Mouse (Mus musculus) thymus, adult 2 months (tissue): Measurements from ENCODE around the gene Morf4l1. TPM values are rescaled to one million over a fixed set of nuclear protein-coding genes. Genes with fewer than 3 reads are reported as not detected.
"Not testable (repeated sequence)": the region's sequence is repeated elsewhere in the genome, so short reads cannot be mapped to it uniquely, and the experiment has no call there.

ENCODE experiments used
- DNase-seq: peaks from one replicate; pipeline ENCODE4 v3.0.0; 2021
- H3K27ac ChIP-seq: fragments of 200-500 bp; 2 replicates; pipeline ENCODE4 v1.5.1; 2012; ENCODE audit warnings: low read length, control low read depth; ENCODE audit not compliant: control insufficient read depth, insufficient read depth
- H3K27me3 ChIP-seq: fragments of 200-500 bp; 2 replicates; pipeline ENCODE4 v1.6.1; 2012; ENCODE audit warnings: mild to moderate bottlenecking, low read length, moderate library complexity, mixed read lengths; ENCODE audit not compliant: control insufficient read depth, insufficient read depth
- H3K36me3 ChIP-seq: fragments of 200-500 bp; 2 replicates; pipeline ENCODE4 v1.6.1; 2012; ENCODE audit warnings: mild to moderate bottlenecking, low read length, moderate library complexity; ENCODE audit not compliant: control insufficient read depth, insufficient read depth
- H3K4me1 ChIP-seq: fragments of 200-500 bp; replicated peaks from 2 replicates; pipeline ENCODE4 v1.6.1; 2012; ENCODE audit warnings: low read length; ENCODE audit not compliant: control insufficient read depth, insufficient read depth
- H3K4me3 ChIP-seq: fragments of 200-500 bp; 2 replicates; pipeline ENCODE4 v1.5.1; 2012; ENCODE audit warnings: mild to moderate bottlenecking, low read length, control low read depth, moderate library complexity; ENCODE audit not compliant: control insufficient read depth, insufficient read depth
- CTCF ChIP-seq: fragments of 200-500 bp; IDR thresholded peaks from 2 replicates; pipeline ENCODE4 v1.5.1; 2012; ENCODE audit warnings: mild to moderate bottlenecking, control low read depth, low read length, moderate library complexity, borderline replicate concordance; ENCODE audit not compliant: control insufficient read depth, poor library complexity, insufficient read depth; ENCODE audit errors: extremely low read depth
- POLR2A ChIP-seq: fragments of 200-500 bp; IDR thresholded peaks from 2 replicates; pipeline ENCODE4 v1.6.1; 2012; ENCODE audit warnings: mild to moderate bottlenecking, low read length, control low read depth, moderate library complexity; ENCODE audit not compliant: control insufficient read depth, poor library complexity, insufficient read depth; ENCODE audit errors: extremely low read depth
- WGBS: fragments of 180-500 bp; shearing (Covaris S2); methylation state at CpG from one replicate; pipeline ENCODE4 v1.1.7; 2018; 5-methylcytosine and 5-hydroxymethylcytosine counted together
- polyA plus RNA-seq: library from polyadenylated mRNA; depleted of rRNA; stranded (reverse); fragments of >200 nt; gene quantifications from 2 replicates; pipeline ENCODE4 v1.2.3, GENCODE M21; 2012

The Morf4l1 gene
- polyA plus RNA-seq, 1 experiment = 104 TPM

DNA sequence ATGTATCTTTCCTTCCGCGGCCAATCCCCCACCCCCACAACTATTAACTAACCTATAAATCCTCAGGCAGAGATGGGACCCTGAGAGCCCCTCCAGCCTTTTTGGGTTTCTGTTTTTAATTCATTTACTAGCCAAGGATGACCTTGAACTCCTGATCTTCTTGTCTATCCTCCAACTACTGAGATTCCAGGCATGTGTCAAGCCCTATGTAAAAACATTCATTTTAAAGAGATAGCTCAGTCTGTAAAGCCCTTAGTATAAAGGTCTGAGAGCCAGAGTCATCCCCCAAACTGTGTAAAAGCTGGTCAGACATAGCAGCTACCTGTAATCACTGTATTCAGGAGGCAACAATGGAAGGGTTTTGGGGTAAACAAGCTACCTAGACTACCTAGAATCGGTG lies 58.7 kb downstream of the Morf4l1 start:
- no peaks in the 10 kb centered on the region for H3K36me3 ChIP-seq
- no peak overlapping the region for H3K4me3 ChIP-seq
- no peaks in the 10 kb centered on the region for H3K4me1 ChIP-seq
- TF ChIP-seq POLR2A (no peak), CTCF (no peak)
- no peak overlapping the region for H3K27ac ChIP-seq
- DNase-seq = no peak
- H3K27me3 ChIP-seq = no peaks in the 10 kb centered on the region; the same call in 1 of the 2 replicates
- WGBS = 77% methylated on average over 3 of the region's 3 CpGs

- H3K4me1 ChIP-seq = no peaks in the 10 kb centered on the region
- DNase-seq = no peak
- TF ChIP-seq CTCF (no peak), POLR2A (no peak)
- H3K27ac ChIP-seq = no peak overlapping the region
- 60% methylated on average over 5 of the region's 5 CpGs for WGBS
- no peak overlapping the region for H3K4me3 ChIP-seq
- H3K36me3 ChIP-seq = no peaks in the 10 kb centered on the region
- no peaks in the 10 kb centered on the region; the same call in 1 of the 2 replicates for H3K27me3 ChIP-seq
Measured at GRCm38 (mm10) chr9:90055409-90055808, 59.2 kb downstream of the Morf4l1 start.

DNA sequence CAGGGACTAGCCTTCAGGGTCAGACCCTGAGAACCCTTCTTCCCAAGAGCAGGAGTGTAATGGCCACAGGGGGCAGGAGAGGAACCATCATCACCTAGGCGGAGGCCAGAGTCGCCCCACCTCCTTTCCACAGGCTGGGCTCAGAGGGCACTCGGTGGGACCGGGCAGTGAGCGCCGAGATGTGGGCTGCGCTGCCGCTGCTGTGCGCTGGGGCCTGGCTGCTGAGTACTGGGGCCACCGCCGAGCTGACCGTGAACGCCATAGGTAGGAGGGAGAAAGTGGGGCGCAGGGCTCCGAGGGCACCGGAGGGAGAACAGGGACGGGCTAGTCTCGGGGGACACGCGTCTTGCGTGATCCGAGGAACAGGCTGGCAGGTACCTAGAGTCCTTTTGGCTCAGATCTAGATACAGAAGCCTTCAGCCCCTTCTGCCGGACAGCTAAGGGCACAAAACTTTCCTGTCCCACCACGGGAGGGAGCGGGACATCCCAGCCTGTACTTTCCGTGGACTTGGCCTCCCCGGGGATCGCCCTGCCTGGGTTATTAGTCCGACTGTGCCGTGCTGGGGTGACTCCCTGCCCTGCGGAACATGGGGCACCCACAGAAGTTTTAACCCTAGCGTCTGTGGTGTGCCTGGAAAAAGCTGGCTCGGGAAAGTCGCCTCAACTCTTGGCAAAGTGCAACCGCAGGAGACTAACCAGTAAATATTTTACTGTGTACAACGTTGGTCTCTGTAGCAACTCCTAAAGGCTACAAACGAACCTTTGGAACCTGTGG lies 60.0 kb downstream of the Morf4l1 start:
- 2% methylated on average over 37 of the region's 37 CpGs for WGBS
- no peaks in the 10 kb centered on the region for H3K4me1 ChIP-seq
- H3K4me3 ChIP-seq = peak overlapping the region; percentile 31
- no peak for TF ChIP-seq POLR2A
- no peak for TF ChIP-seq CTCF
- no peak overlapping the region for H3K27ac ChIP-seq
- H3K36me3 ChIP-seq = no peaks in the 10 kb centered on the region
- no peaks in the 10 kb centered on the region; the same call in 1 of the 2 replicates for H3K27me3 ChIP-seq
- no peak for DNase-seq

GRCm38 (mm10) chr9:90053852-90054251 lies 60.7 kb downstream of the Morf4l1 start, which contains the start of gene Ctsh:
Gene Ctsh (plus strand): TSS chr9:90054152.
- Histone ChIP-seq H3K27ac (no peak within 1 kb of the TSS), H3K27me3 (no peaks in the 10 kb centered on the region; the same call in 1 of the 2 replicates), H3K4me3 (peak within 1 kb of the TSS; percentile 31), H3K36me3 (no peaks in the 10 kb centered on the region), H3K4me1 (no peaks in the 10 kb centered on the region)
- TF ChIP-seq POLR2A (no peak), CTCF (no peak)
- 59% methylated on average over 2 of the region's 2 CpGs for WGBS
- DNase-seq = no peak

DNA sequence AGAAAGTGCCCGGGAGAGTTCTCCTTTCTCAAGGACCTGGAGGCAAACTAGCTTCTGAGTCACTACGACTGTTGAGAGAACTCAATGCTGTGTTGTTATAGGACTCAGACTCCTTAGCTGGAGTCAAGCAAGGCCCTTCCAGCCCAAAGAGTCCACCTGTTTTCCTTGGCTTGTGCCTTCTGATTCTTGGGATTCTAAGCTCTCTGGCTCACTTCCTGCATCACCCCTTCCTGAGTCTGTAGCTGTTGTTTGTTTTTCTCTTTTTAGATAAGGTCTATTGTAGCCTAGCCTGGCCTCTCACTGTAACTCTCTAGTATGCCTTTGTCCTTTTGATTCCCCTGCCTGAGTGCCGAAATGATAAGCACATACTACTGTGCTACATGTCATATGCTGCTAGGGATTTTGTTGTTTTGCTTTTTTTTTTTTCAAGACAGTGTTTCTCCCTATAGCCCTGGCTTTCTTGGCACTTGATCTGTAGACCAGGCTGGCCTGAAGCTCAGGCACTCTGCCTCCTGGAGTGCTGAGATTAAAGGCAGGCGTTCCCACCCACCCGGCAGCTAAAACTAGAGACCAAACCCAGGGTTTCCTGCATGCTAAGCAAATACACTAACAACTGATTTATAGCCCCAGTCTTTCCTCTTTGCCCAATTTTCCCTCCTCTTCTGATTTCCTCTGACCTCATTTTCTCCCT lies 66.5 kb downstream of the Morf4l1 start:
- TF ChIP-seq POLR2A (no peak), CTCF (no peak)
- Histone ChIP-seq H3K4me3 (no peak overlapping the region), H3K27me3 (no peaks in the 10 kb centered on the region), H3K27ac (no peak overlapping the region), H3K4me1 (no peaks in the 10 kb centered on the region), H3K36me3 (no peaks in the 10 kb centered on the region)
- WGBS = 58% methylated on average over 5 of the region's 5 CpGs
- DNase-seq = no peak

DNA sequence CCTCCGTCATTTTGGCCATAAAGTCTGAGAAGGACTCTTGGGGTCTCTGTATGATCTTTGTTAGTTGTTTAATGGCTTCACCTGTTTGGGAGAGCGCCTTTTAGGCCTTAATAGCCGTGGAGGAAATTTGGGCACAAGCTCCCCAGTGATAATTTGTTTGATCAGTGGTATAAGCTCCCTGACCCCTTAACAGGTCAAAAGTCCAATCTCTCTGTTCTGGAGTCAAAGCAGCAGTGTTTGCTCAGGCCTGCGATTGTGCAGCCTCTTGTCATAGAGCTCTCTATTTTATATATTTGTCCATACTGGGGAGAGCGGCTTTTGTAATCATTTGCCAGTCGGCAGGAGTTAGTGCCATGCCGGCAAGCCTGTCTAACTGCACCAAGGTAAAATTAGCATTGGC lies 69.4 kb downstream of the Morf4l1 start:
- TF ChIP-seq POLR2A (no peak), CTCF (no peak)
- H3K4me1 ChIP-seq = no peaks in the 10 kb centered on the region
- no peak overlapping the region for H3K27ac ChIP-seq
- H3K36me3 ChIP-seq = no peaks in the 10 kb centered on the region
- H3K4me3 ChIP-seq = no peak overlapping the region
- H3K27me3 ChIP-seq = no peaks in the 10 kb centered on the region
- WGBS = 97% methylated on average over 7 of the region's 7 CpGs
- DNase-seq = no peak

- H3K4me3 ChIP-seq, H3K27me3 ChIP-seq, H3K27ac ChIP-seq, H3K4me1 ChIP-seq, H3K36me3 ChIP-seq, DNase-seq: not testable (repeated sequence)
- 84% methylated on average over 8 of the region's 8 CpGs for WGBS
Measured at GRCm38 (mm10) chr9:90042906-90043305, 71.7 kb downstream of the Morf4l1 start.
